ENCODE assay signal across 1 mouse cellular context in the genomic region with DNA sequence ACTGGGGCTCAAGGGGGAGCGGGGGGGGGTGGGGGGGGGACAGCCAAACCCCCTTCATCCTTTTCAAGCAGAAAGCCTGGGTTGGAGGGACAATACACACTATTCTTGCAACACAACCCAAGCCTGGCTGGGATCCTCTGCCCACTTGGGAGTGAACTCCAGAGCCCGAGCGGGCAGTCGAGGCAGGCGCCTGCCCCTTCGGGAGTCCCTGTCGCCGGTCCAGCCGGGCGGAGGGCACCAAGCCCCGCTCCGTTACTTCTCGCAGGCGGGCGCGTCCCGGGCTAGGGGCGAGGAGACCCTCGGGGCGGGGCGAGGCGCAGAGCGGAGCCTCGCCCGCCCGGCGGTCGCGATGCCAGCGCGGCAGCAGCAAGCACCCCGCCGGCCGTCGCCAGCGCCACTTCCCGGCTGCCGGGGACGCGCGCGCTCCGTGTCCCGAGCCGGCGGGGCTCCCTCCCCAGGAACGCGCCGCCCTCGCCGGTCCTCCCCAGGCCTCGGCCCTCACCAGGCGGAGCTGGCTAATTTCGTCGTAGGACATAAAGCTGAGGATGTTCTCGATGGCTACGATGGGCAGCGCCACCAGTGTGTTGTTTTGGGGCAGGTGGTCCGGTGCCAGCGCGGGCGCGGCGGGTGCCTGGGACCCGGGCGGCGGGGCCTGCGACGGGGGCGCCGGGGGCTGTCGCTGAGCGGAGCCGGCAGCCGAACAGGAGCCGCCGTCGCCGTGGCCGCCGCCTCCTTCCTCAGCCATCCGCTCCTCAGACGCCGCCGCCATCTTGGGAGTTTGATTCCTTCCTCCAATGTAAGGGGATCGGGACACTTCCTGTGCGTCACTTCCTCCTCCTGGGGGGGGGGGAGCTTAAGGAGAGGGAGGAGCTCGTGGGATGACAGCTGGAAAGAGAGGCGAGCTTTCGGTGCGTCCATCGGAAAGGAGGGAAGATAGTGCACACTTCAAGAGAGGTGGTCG.
TF ChIP-seq lines count a peak whose summit lies in the region.

Fbxo28 (minus strand) TSS at position 809 of the 961 bp plus-strand sequence.

TF ChIP-seq in CH12.LX, 34 proteins besides CTCF, POLR2A, EP300 and RAD21:
- TF ChIP-seq SMC3 (IDR thresholded peaks at IDR 0.05; ENCODE audit: low read depth, low read length): no peak
- peak; percentile 76 for TF ChIP-seq HCFC1 (IDR thresholded peaks at IDR 0.05; ENCODE audit: low read depth, low read length)
- TF ChIP-seq ZNF384 (IDR thresholded peaks at IDR 0.05; ENCODE audit: low read depth, low read length): no peak
- TF ChIP-seq IRF4 (IDR thresholded peaks at IDR 0.05; ENCODE audit: low read depth, low read length): 0 out of 2 replicates have a peak, but pooled peaks have one; percentile 32
- TF ChIP-seq KAT2A (IDR thresholded peaks at IDR 0.05; ENCODE audit: insufficient replicate concordance, low read length): 0 out of 2 replicates have a peak, but pooled peaks have one; percentile 52
- 0 out of 2 replicates have a peak, but pooled peaks have one; percentile 25 for TF ChIP-seq TBP (conservative IDR thresholded peaks at IDR 0.05; ENCODE audit: low read depth, low read length)
- no peak for TF ChIP-seq BHLHE40 (IDR thresholded peaks at IDR 0.05; ENCODE audit: low read depth, low read length)
- no peak for TF ChIP-seq MAFK (IDR thresholded peaks at IDR 0.05; ENCODE audit: insufficient replicate concordance, low read length)
- no peak for TF ChIP-seq ETS1 (conservative IDR thresholded peaks at IDR 0.05; ENCODE audit: low read depth, low read length)
- no peak for TF ChIP-seq RCOR1 (conservative IDR thresholded peaks at IDR 0.05; ENCODE audit: low read depth, low read length)
- no peak for TF ChIP-seq E2F4 (IDR thresholded peaks at IDR 0.05; ENCODE audit: insufficient replicate concordance, low read depth, low read length)
- no peak for TF ChIP-seq JUN (IDR thresholded peaks at IDR 0.05; ENCODE audit: insufficient read depth, low read depth, low read length)
- peak; percentile 76; the same call in 1 of the 2 replicates for TF ChIP-seq MXI1 (IDR thresholded peaks at IDR 0.05; ENCODE audit: low read depth, low read length)
- TF ChIP-seq TCF12 (IDR thresholded peaks at IDR 0.05; ENCODE audit: low read depth, low read length): peak; percentile 92
- no peak for TF ChIP-seq GABPA (IDR thresholded peaks at IDR 0.05; ENCODE audit: insufficient replicate concordance, low read depth, low read length)
- peak; percentile 78 for TF ChIP-seq SIN3A (IDR thresholded peaks at IDR 0.05; ENCODE audit: low read length)
- TF ChIP-seq JUND (conservative IDR thresholded peaks at IDR 0.05; ENCODE audit: low read depth, low read length): no peak
- TF ChIP-seq POLR2AphosphoS2 (IDR thresholded peaks at IDR 0.05; ENCODE audit: low read depth, low read length): peak; percentile 72; the same call in 1 of the 2 replicates
- TF ChIP-seq NELFE (IDR thresholded peaks at IDR 0.05; ENCODE audit: low read depth, low read length): peak; percentile 89
- peak; percentile 40; the same call in 1 of the 2 replicates for TF ChIP-seq MEF2A (IDR thresholded peaks at IDR 0.05; ENCODE audit: borderline replicate concordance, low read depth, low read length)
- TF ChIP-seq PAX5 (IDR thresholded peaks at IDR 0.05; ENCODE audit: low read length): no peak
- no peak for TF ChIP-seq USF1 (IDR thresholded peaks at IDR 0.05; ENCODE audit: low read depth, low read length)
- peak; percentile 61 for TF ChIP-seq ZMIZ1 (IDR thresholded peaks at IDR 0.05; ENCODE audit: low read depth, low read length)
- no peak for TF ChIP-seq CHD1 (IDR thresholded peaks at IDR 0.05; ENCODE audit: low read depth, low read length)
- TF ChIP-seq CHD2 (IDR thresholded peaks at IDR 0.05; ENCODE audit: low read length): no peak
- no peak for TF ChIP-seq ZC3H11A (IDR thresholded peaks at IDR 0.05; ENCODE audit: low read depth, low read length)
- peak; percentile 99 for TF ChIP-seq MAZ (IDR thresholded peaks at IDR 0.05; ENCODE audit: low read depth, low read length)
- TF ChIP-seq MYC (IDR thresholded peaks at IDR 0.05; ENCODE audit: low read depth, low read length): no peak
- TF ChIP-seq ZKSCAN1 (IDR thresholded peaks at IDR 0.05; ENCODE audit: borderline replicate concordance, low read depth, low read length): no peak
- peak; percentile 64; the same call in 1 of the 2 replicates for TF ChIP-seq ELF1 (IDR thresholded peaks at IDR 0.05; ENCODE audit: low read depth, low read length)
- TF ChIP-seq MAX (IDR thresholded peaks at IDR 0.05; ENCODE audit: low read length): no peak
- TF ChIP-seq USF2 (conservative IDR thresholded peaks at IDR 0.05; ENCODE audit: low read depth, low read length): no peak
- TF ChIP-seq UBTF (IDR thresholded peaks at IDR 0.05; ENCODE audit: low read depth, low read length): peak; percentile 77; the same call in 1 of the 2 replicates
- TF ChIP-seq NRF1 (IDR thresholded peaks at IDR 0.05; ENCODE audit: low read depth, low read length): 0 out of 2 replicates have a peak, but pooled peaks have one; percentile 29
TF ChIP-seq in CH12.LX: peak in this region for 15.
